Mouse (Mus musculus): ENCODE results near the gene Gpr12.
A peak's percentile ranks its signal among the peaks of the same experiment; 100 is the strongest.
"Not testable (repeated sequence)": the region's sequence is repeated elsewhere in the genome, so short reads cannot be mapped to it uniquely, and the experiment has no call there.

The Gpr12 gene

GRCm38 (mm10) chr5:146584478-146585306 is at the start of gene Gpr12:
Gpr12 (minus strand) TSS chr5:146585239.
- DNase-seq (ENCODE audit: low read depth, low spot score), result peak; percentile 67

GRCm38 (mm10) chr5:146631602-146632001 is 46.6 kb upstream of the Gpr12 start:
- no peak for DNase-seq (ENCODE audit: low read depth, low spot score)

DNA sequence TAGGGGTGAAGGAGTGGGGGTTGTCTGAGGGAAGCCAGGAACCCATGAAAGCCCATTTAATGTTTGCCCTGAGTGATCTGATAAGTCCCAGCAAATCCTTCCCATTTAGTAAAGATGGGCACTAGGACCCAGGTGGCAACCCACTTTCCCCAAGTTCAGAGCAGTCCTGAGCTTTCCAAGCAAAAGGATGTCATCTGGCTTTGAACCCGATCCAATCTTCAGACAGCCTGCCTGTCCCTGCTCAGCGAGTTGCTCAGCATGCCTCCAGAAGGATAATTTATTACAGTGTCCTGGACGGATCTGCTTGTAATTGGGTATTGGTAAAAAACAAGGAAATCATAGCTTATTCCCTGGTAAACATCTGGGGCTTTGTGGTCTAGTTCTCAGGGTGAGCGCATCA is 45.9 kb upstream of the Gpr12 start:
- DNase-seq (ENCODE audit: low read depth, low spot score), result no peak

DNA sequence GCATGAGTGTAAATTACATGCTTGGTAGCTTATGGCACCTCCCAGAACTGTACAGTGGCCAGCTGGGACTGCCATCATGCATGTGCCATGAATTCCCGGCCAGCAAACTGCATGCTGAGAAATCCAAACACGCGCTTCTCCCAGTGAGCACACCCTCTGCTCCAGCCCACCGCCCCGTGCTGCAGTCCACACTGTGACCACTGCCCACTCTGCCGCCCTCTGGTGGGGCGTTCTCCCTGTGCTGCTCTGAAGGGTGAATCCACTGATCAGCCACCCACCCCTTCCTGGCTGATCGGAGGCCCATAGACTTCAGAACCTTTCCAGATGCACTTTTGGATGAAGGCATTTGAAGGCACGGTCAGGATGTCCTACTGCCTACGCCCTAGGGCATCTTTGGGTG is 44.6 kb upstream of the Gpr12 start:
- DNase-seq (ENCODE audit: low read depth, low spot score), result no peak

DNA sequence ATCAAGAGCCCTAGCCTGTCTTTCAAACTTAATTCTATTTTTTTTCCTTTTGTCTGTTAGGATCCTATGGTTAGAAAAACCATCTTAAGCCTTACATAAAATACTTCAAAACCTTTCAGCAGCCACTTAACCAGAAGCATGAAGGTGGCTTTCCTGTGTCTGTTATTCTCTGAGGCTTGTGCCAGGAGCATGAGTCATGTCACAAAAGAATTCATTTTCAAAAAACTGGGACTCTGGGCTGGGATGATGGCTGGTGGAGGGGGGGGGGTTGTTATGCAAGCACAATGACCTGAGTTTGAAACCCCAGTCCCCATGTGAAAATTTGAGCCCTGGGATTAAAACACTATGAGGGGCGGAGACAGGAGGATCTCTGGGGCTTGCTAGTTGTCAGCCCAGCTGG is 43.8 kb upstream of the Gpr12 start:
- DNase-seq (ENCODE audit: low read depth, low spot score), result no peak

DNA sequence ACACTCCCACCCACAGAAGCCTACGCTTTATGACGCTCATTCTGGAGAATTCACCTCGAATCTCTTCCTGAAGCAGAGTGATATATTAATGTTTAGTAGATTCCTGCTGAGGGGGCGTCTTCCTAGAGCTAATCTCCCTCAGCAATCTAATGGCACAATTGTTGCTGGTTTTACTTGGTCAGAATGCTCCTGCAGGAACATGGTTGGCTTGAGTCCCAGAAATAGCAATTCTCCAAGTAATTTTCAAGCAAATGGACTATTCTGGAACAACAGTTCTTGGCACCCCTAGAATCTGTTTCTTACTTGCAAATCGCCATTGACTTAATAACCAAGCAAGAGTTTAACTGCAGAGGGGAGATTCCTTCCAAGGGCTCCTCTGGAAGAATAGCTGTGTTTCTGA is 42.9 kb upstream of the Gpr12 start:
- no peak for DNase-seq (ENCODE audit: low read depth, low spot score)

DNA sequence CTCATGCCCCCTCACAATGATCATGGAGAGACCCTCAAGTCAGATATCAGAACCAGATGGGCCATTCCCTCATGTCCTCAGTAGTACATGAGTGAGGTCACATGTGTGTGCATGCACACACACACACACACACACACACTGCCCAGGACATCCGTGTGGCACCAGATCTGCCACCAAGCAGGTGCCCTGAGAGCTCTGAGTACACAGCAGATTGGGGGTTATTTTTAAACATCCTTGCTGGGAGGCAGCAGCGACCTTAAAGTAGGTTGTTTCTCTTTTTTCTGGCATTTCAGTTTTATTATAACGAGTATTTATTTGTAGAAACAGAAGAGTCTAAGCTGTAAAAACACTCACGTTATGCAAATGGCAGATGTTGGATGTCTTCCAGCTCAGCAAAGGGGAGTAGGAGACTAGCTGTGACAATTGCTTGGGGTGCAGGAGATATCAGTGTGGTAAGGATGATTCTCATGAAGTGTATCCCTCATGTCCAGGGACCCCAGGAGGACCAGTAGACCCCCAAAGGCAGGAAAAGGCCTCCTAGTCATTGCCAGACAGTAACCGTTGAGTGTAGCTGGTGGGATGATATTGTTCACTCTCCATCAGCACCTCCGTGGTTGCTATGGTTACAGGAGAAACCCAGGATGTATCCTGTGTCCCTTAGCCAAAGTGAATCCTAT is 40.7 kb upstream of the Gpr12 start:
- no peak for DNase-seq (ENCODE audit: low read depth, low spot score)

DNA sequence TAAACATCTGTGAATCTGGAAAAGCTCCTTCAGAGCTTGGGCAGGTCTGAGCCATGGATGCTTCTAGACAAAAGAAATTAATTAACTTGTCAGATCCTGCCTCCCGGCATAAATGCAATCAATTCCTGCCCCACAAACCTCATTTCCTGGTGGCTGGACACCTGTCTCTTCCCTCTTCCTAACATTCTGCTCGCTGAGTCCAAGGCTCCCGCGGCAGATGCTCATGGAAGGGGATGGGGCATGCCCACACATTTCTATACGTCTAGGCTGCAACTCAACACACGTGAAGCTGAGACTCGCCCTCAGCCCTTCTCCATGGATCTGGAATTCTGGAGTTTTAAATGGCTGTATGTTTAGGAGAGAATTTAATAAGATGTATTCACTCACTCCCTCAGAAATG is 26.8 kb upstream of the Gpr12 start:
- no peak for DNase-seq (ENCODE audit: low read depth, low spot score)

DNA sequence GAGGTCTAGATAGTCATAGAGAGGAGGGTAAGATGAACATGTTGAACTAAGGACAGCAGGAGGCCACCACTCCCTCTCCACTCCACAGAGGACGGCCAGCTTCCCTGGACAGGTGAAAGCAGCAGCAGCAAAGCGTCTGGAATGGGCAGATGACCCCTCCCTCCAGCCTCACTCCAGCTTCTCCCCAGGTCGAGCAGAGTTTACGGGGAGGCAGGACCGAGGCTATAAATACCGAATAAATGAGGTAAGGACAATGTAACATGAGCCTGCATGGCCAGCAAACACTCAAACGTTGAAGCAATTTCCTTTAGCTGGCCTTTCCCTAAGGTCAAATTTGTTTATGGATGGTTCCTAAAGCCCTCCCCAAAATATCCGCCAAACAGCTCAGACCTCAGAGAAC is 26.0 kb upstream of the Gpr12 start:
- peak; percentile 27 for DNase-seq (ENCODE audit: low read depth, low spot score)

DNA sequence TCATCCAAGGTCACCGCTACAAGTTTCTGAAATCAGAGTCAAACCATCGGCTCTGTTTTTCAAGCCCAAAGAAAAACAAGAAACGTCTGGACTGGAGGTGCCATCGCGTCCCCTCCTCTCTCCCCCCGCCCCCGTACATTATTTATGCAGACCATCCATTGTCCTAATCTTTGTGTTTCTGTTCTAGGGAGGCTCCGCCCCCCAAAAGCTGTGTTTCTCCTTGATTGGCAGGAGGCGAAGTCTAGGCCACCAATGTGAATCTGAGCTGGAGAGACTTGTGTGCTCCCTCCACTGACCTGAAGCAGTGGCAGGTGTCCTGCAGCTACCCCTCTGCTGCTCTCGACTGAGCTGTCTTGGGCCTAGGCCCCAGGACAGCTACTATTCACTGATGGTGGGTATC is 24.6 kb upstream of the Gpr12 start:
- no peak for DNase-seq (ENCODE audit: low read depth, low spot score)

DNA sequence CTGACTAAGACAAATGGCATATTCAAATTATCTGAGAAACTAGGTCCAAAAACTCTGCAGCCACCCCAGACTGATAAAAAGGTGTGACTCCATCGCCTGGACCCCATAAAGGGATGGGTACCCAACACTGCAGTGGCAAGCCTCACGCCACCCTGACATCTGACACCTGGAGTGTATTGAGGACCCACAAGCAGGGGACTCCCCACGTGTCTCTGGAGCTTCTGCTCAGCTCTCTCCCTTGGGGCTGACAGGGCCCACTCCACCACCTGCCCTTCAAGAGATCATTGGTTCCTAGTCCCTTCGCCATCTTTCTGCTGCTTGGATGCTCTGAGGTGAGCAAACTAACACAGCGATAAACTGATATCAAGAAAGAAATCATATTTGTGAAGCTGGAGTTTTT is 22.8 kb upstream of the Gpr12 start:
- DNase-seq (ENCODE audit: low read depth, low spot score), result no peak

DNA sequence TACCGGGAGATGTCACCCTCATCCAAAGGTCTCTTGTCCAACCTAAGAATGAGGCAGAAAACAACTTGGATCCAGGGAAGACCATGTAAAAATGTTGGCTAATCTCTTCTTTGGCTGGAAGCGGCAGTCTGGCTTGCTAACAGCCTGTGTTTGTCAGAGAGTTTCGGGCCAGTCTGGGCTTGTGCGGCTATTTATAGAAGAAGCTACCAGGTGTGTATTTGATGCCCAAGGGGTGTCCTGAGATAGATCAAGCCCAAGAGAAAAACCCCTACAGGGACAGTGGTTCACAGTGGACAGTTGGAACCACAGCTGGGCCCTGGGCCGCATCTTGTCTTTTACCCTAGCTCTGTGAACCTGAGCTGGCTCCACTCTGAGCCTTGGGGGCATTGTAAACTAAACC is 21.9 kb upstream of the Gpr12 start:
- DNase-seq (ENCODE audit: low read depth, low spot score), result no peak

- DNase-seq (ENCODE audit: low read depth, low spot score), result no peak
These were observed 21.2 kb upstream of the Gpr12 start for GRCm38 (mm10) chr5:146606221-146606620.

DNA sequence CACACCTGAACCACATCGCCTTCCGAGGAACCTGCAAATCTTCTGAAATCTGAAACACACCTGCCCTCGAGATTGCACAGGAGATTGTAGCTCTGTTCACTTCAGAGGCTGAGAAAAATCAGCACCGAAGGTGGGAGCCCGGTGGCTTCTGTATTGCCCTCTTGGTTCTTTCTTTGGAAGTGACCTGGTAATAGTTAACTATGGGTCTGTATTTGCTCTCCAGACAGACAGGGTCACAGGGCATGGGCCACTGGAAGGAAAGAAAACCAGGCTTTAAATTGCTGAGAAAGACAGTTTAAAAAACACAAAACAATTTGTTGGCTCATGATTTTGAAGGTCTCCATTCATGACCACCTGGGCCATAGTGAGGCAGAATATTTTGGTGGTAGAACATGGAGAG is 14.9 kb upstream of the Gpr12 start:
- no peak for DNase-seq (ENCODE audit: low read depth, low spot score)

DNA sequence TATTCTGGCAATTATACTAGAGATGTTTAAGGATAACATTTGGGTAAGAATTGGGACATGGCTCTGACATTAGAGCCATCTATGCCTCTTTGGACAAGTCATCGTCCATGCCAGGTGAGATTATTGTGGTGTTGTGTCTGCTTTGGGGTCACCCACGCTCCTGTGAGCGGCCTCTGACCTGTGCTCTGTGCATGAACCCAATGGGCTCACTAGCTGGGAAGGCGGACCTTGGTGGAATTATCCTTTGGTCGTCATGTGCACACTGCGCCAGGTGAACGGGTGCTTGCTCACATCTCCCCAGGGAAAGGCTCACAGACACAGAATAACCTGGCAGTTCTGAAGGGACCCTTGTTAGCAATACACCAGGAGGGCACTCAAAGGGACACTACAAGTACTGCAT is 14.2 kb upstream of the Gpr12 start:
- DNase-seq (ENCODE audit: low read depth, low spot score), result not testable (repeated sequence)

GRCm38 (mm10) chr5:146598215-146599119 is 13.4 kb upstream of the Gpr12 start:
- no peak for DNase-seq (ENCODE audit: low read depth, low spot score)

- DNase-seq (ENCODE audit: low read depth, low spot score), result no peak
These were observed 12.4 kb upstream of the Gpr12 start for GRCm38 (mm10) chr5:146597503-146597874.

GRCm38 (mm10) chr5:146596612-146597502 is 11.8 kb upstream of the Gpr12 start:
- no peak for DNase-seq (ENCODE audit: low read depth, low spot score)

DNA sequence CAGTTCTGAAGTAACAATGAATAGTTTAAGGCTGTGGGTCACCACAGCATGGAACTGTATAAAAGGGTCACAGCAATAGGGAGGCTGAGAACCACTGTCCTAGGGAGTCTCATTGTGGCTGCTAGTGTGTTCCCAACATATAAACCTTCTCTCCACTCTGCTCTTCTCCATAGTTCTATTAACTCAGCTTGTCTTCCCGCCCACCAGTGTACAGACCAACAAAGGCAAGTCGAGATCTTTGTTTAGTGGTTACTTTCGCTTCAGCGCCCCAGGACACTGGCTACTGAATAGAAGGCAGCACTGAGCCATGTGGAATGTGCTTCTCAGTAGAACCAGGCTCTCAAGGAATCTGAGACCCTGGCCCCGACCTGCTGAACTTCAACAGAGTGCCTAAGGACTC is 7.5 kb upstream of the Gpr12 start:
- no peak for DNase-seq (ENCODE audit: low read depth, low spot score)

DNA sequence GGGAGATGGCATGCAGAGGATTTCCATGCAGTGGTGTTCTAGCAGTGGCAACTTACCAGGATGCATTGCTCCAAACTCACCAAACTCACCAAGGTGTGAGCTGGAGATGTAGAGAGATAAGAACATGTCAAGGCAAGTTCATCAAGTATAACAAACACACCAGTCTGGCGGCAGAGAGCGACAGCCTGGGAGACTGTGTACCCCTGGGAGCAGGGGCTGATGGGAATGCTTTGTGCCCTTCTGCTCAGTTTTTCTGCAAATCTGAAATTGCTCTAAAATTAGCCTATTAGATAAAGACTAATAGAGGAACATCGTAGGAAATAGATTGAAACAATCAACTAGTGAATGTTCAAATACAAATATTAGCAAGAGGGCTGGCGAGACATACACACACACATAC is 6.6 kb upstream of the Gpr12 start:
- no peak for DNase-seq (ENCODE audit: low read depth, low spot score)

- no peak for DNase-seq (ENCODE audit: low read depth, low spot score)
These were observed 5.9 kb upstream of the Gpr12 start for GRCm38 (mm10) chr5:146590987-146591386.
